Mouse (Mus musculus) CH12.LX (cell line): Measurements from ENCODE around the gene Abca7. TPM values are rescaled to one million over a fixed set of nuclear protein-coding genes. Genes with fewer than 3 reads are reported as not detected.
A peak's percentile ranks its signal among the peaks of the same experiment; 100 is the strongest.

Experiments used
- DNase-seq: peaks from one replicate; pipeline ENCODE4 v3.0.0-alpha.2; 2013; ENCODE audit errors: extremely low read depth
- H3K27ac ChIP-seq: 2 replicates; pipeline ENCODE4 v1.5.1; 2012; ENCODE audit warnings: low read depth, mild to moderate bottlenecking, control low read depth, moderate library complexity; ENCODE audit not compliant: insufficient read depth
- H3K27me3 ChIP-seq: replicated peaks from 2 replicates; pipeline ENCODE3; 2012; ENCODE audit warnings: inconsistent platforms
- H3K36me3 ChIP-seq, 2 experiments: replicated peaks in 1 of 2; 2 replicates each; pipeline versions ENCODE3 to v1.6.1; 2012; ENCODE audit warnings: inconsistent platforms in 1 of 2, low read length in 1 of 2, mild to moderate bottlenecking in 1 of 2, mixed read lengths in 1 of 2, moderate library complexity in 1 of 2; ENCODE audit not compliant: control insufficient read depth in 1 of 2, insufficient read depth in 1 of 2
- H3K4me1 ChIP-seq, 2 experiments: 2 replicates each; pipeline ENCODE4 v1.6.1; 2012; ENCODE audit warnings: inconsistent platforms in 1 of 2, moderate library complexity in 1 of 2; ENCODE audit not compliant: insufficient read depth in 2 of 2, control insufficient read depth in 1 of 2
- H3K4me2 ChIP-seq: 2 replicates; pipeline ENCODE4 v1.6.1; 2012; ENCODE audit warnings: low read depth, mild to moderate bottlenecking, control low read depth; ENCODE audit not compliant: poor library complexity, insufficient read depth, severe bottlenecking
- H3K4me3 ChIP-seq, 3 experiments: fragments of 150-350 bp in 1 of 3; sonication (generic) in 1 of 3; replicated peaks in 1 of 3; 2 replicates each; pipeline versions ENCODE3 to v1.5.1; 2011 to 2012; ENCODE audit warnings: low read depth in 2 of 3, low read length in 2 of 3, mild to moderate bottlenecking in 2 of 3, moderate library complexity in 2 of 3, control low read depth in 1 of 3, improper control_type of control experiment in 1 of 3, inconsistent platforms in 1 of 3, mixed read lengths in 1 of 3; ENCODE audit not compliant: poor library complexity in 1 of 3
- H3K79me2 ChIP-seq: replicated peaks from 2 replicates; pipeline ENCODE4 v1.6.1; 2012; ENCODE audit warnings: mild to moderate bottlenecking, moderate library complexity; ENCODE audit not compliant: control insufficient read depth, poor library complexity, insufficient read depth, severe bottlenecking; ENCODE audit errors: extremely low read depth
- H3K9ac ChIP-seq: 2 replicates; pipeline ENCODE4 v1.6.1; 2012; ENCODE audit warnings: low read depth, mild to moderate bottlenecking, control low read depth, moderate library complexity; ENCODE audit not compliant: insufficient read depth
- H3K9me3 ChIP-seq: replicated peaks from 2 replicates; pipeline ENCODE3; 2012; ENCODE audit warnings: low read length, inconsistent platforms, mixed read lengths
- CHD2 ChIP-seq: IDR thresholded peaks from 2 replicates; pipeline ENCODE4 v1.6.1; 2011; ENCODE audit warnings: low read length, improper control_type of control experiment
- ELF1 ChIP-seq: IDR thresholded peaks from 2 replicates; pipeline ENCODE4 v1.6.1; 2014; ENCODE audit warnings: low read depth, mild to moderate bottlenecking, inconsistent platforms, low read length, improper control_type of control experiment
- ETS1 ChIP-seq: conservative IDR thresholded peaks from 2 replicates; pipeline ENCODE4 v1.6.1; 2012; ENCODE audit warnings: low read depth, mild to moderate bottlenecking, inconsistent platforms, low read length, improper control_type of control experiment, moderate library complexity
- GABPA ChIP-seq: IDR thresholded peaks from 2 replicates; pipeline ENCODE4 v1.6.1; 2012; ENCODE audit warnings: low read depth, low read length, improper control_type of control experiment, inconsistent platforms; ENCODE audit not compliant: insufficient replicate concordance
- IRF4 ChIP-seq: IDR thresholded peaks from 2 replicates; pipeline ENCODE4 v1.6.1; 2014; ENCODE audit warnings: low read depth, mild to moderate bottlenecking, inconsistent platforms, low read length, improper control_type of control experiment
- KAT2A ChIP-seq: IDR thresholded peaks from 2 replicates; pipeline ENCODE4 v1.6.1; 2012; ENCODE audit warnings: low read length, improper control_type of control experiment, inconsistent platforms; ENCODE audit not compliant: insufficient replicate concordance
- MAX ChIP-seq: IDR thresholded peaks from 2 replicates; pipeline ENCODE4 v1.6.1; 2011; ENCODE audit warnings: low read length, improper control_type of control experiment
- MAZ ChIP-seq: IDR thresholded peaks from 2 replicates; pipeline ENCODE4 v1.6.1; 2012; ENCODE audit warnings: low read depth, mild to moderate bottlenecking, inconsistent platforms, low read length, improper control_type of control experiment, moderate library complexity
- MXI1 ChIP-seq: IDR thresholded peaks from 2 replicates; pipeline ENCODE4 v1.6.1; 2011; ENCODE audit warnings: mild to moderate bottlenecking, low read depth, low read length, improper control_type of control experiment
- MYC ChIP-seq: IDR thresholded peaks from 2 replicates; pipeline ENCODE4 v1.6.1; 2011; ENCODE audit warnings: low read depth, mild to moderate bottlenecking, improper control_type of control experiment, low read length
- NELFE ChIP-seq: IDR thresholded peaks from 2 replicates; pipeline ENCODE4 v1.6.1; 2011; ENCODE audit warnings: low read depth, low read length, improper control_type of control experiment
- POLR2A ChIP-seq: IDR thresholded peaks from 2 replicates; pipeline ENCODE4 v1.6.1; 2011; ENCODE audit warnings: low read depth, mild to moderate bottlenecking, improper control_type of control experiment, low read length
- POLR2AphosphoS2 ChIP-seq: IDR thresholded peaks from 2 replicates; pipeline ENCODE4 v1.6.1; 2011; ENCODE audit warnings: low read depth, low read length, improper control_type of control experiment
- SMC3 ChIP-seq: IDR thresholded peaks from 2 replicates; pipeline ENCODE4 v1.6.1; 2011; ENCODE audit warnings: low read depth, low read length, improper control_type of control experiment
- TBP ChIP-seq: conservative IDR thresholded peaks from 2 replicates; pipeline ENCODE4 v1.6.1; 2011; ENCODE audit warnings: low read depth, low read length, improper control_type of control experiment
- UBTF ChIP-seq: IDR thresholded peaks from 2 replicates; pipeline ENCODE4 v1.6.1; 2012; ENCODE audit warnings: low read depth, mild to moderate bottlenecking, inconsistent platforms, low read length, improper control_type of control experiment, moderate library complexity
- USF1 ChIP-seq: IDR thresholded peaks from 2 replicates; pipeline ENCODE4 v1.6.1; 2014; ENCODE audit warnings: low read depth, mild to moderate bottlenecking, inconsistent platforms, low read length, improper control_type of control experiment
- USF2 ChIP-seq: conservative IDR thresholded peaks from 2 replicates; pipeline ENCODE4 v1.6.1; 2011; ENCODE audit warnings: low read depth, low read length, improper control_type of control experiment
- ZKSCAN1 ChIP-seq: IDR thresholded peaks from 2 replicates; pipeline ENCODE4 v1.6.1; 2012; ENCODE audit warnings: low read depth, inconsistent platforms, low read length, improper control_type of control experiment, borderline replicate concordance
- ZMIZ1 ChIP-seq: IDR thresholded peaks from 2 replicates; pipeline ENCODE4 v1.6.1; 2012; ENCODE audit warnings: low read depth, mild to moderate bottlenecking, inconsistent platforms, low read length, improper control_type of control experiment
- ZNF384 ChIP-seq: IDR thresholded peaks from 2 replicates; pipeline ENCODE4 v1.6.1; 2012; ENCODE audit warnings: low read depth, low read length, improper control_type of control experiment, inconsistent platforms
- dilution Hi-C: fragments of 300-500 bp; cut with MboI; formaldehyde crosslinking; loops from 2 replicates; pipeline ENCODE4 v1.14.3; 2020; ENCODE audit warnings: low sequenced_read_pairs; ENCODE audit not compliant: extremely low pct_unique_long_range_greater_than_20kb, extremely low pct_ligation_motif_present
- in situ Hi-C: fragments of 300-500 bp; cut with MboI; formaldehyde crosslinking; loops from 3 replicates; pipeline ENCODE4 v1.14.3; 2019; ENCODE audit warnings: low sequenced_read_pairs, low pct_ligation_motif_present, low pct_unique_long_range_greater_than_20kb, mixed read lengths
- polyA plus RNA-seq: library from polyadenylated mRNA; unstranded; fragments of >175 nt; gene quantifications from 2 replicates; pipeline ENCODE4 v1.2.1, GENCODE M21; 2012; ENCODE audit warnings: low read depth; ENCODE audit not compliant: insufficient read length
- total RNA-seq, 2 experiments: library from RNA; depleted of rRNA; stranded (reverse); fragments of 300-350 nt in 1 of 2; fragments of >200 nt in 1 of 2; gene quantifications; 2 replicates each; pipeline ENCODE4 v1.2.3; 2012 to 2014

Abca7 gene
- total and polyA plus RNA-seq, 3 experiments = 2.3 to 7.0 (median 6.1) TPM

GRCm38 (mm10) chr10:79989272-79989786, 7.0 kb upstream of the Abca7 start:
- Histone ChIP-seq H3K27ac (no peak overlapping the region), H3K4me3 (peak overlapping the region; percentile 58 to 67 (median 66)), H3K9ac (0 out of 2 replicates have a peak overlapping the region, but pooled peaks have one; percentile 35), H3K79me2 (no peaks in the 10 kb centered on the region), H3K36me3 (peaks cover 20 to 37% of the 10 kb centered on the region in 2 experiments), H3K4me1 (peaks cover 12 to 41% of the 10 kb centered on the region in 2 experiments), H3K27me3 (peaks cover 3% of the 10 kb centered on the region), H3K4me2 (peak overlapping the region; percentile 27; the same call in 1 of the 2 replicates), H3K9me3 (peaks cover 14% of the 10 kb centered on the region)
- in situ Hi-C loops (loop anchor here (5.0 kb wide), 2 partner anchors 123 to 153 kb away; partner anchors contain the start of gene Cbarp), dilution Hi-C loops (no loop called here)
- DNase-seq = no peak
- TF ChIP-seq ZMIZ1 = no peak
- TF ChIP-seq CHD2 = no peak
- no peak for TF ChIP-seq UBTF
- no peak for TF ChIP-seq MAX
- no peak for TF ChIP-seq ZNF384
- no peak for TF ChIP-seq MYC
- TF ChIP-seq USF2 = no peak

DNA sequence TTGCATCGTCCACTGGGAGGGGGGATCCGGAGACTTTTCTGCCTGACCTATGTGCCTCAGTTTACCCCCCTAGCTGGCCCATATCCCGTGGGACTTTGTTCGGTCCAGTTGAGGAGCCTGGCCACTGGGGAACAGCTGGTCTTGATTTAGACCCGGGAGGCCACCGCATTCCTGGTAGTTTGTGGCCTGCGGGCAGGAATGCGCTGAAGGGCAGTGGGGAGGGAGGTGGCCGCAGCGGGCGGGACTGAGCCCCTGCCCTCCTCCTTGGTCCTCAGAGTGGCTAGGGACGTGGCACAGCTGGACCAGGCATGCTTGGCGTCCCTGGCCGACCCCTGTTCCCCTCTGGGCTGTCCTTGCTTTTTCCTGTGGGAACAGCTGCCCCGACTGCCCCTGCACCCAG, 6.4 kb upstream of the Abca7 start:
- peaks cover 21 to 41% of the 10 kb centered on the region in 2 experiments for H3K36me3 ChIP-seq
- H3K27ac ChIP-seq = no peak overlapping the region
- in situ Hi-C loops = loop anchor here (5.0 kb wide), 2 partner anchors 122 to 152 kb away; partner anchors contain the start of gene Cbarp
- H3K79me2 ChIP-seq = no peaks in the 10 kb centered on the region
- dilution Hi-C loops = no loop called here
- no peak overlapping the region for H3K9ac ChIP-seq
- no peak overlapping the region for H3K4me2 ChIP-seq
- H3K4me1 ChIP-seq = peaks cover 12 to 45% of the 10 kb centered on the region in 2 experiments
- TF ChIP-seq TBP = no peak
- TF ChIP-seq ZKSCAN1 = no peak
- no peak for TF ChIP-seq USF1
- no peak for TF ChIP-seq SMC3
- TF ChIP-seq GABPA = no peak
- no peak for TF ChIP-seq MXI1
- TF ChIP-seq NELFE = no peak
- no peak for TF ChIP-seq KAT2A
- TF ChIP-seq IRF4 = no peak
- TF ChIP-seq MAZ = no peak
- TF ChIP-seq POLR2AphosphoS2 = no peak
- TF ChIP-seq UBTF = no peak
- TF ChIP-seq POLR2A = no peak
- TF ChIP-seq ZMIZ1 = no peak
- no peak for TF ChIP-seq ELF1
- TF ChIP-seq MAX = no peak
- TF ChIP-seq USF2 = no peak
- TF ChIP-seq ETS1 = no peak
- no peak for DNase-seq
- H3K27me3 ChIP-seq = peaks cover 3% of the 10 kb centered on the region
- H3K4me3 ChIP-seq = no peak overlapping the region
- peaks cover 14% of the 10 kb centered on the region for H3K9me3 ChIP-seq
